Mouse (Mus musculus): ENCODE measurements around the gene Jpt1. TPM values are rescaled to one million over a fixed set of nuclear protein-coding genes. Genes with fewer than 3 reads are reported as not detected.
"Not testable (repeated sequence)": the region's sequence is repeated elsewhere in the genome, so short reads cannot be mapped to it uniquely, and the experiment has no call there.

Jpt1 gene
- polyA plus RNA-seq (2015; fragmentation: Nextera tagmentation; extraction: Ambion mirVana), result 472 and 482 TPM in 2 replicates

- peak within 1 kb of the TSS; percentile 90 for H3K4me3 ChIP-seq (replicated peaks)
- peak; percentile 95 for ATAC-seq (ENCODE audit: insufficient read depth, low FRiP score, low read depth)
- no peaks in the 10 kb centered on the region for H3K27me3 ChIP-seq (replicated peaks)
- peak within 1 kb of the TSS; percentile 89 for H3K27ac ChIP-seq
- H3K4me2 ChIP-seq, result peak within 1 kb of the TSS; percentile 76
- H3K36me3 ChIP-seq, result no peaks in the 10 kb centered on the region
- H3K9ac ChIP-seq, result peak within 1 kb of the TSS; percentile 92
- peaks cover 33% of the 10 kb centered on the region for H3K4me1 ChIP-seq
- under 1% methylated on average over 24 of the region's 24 CpGs for WGBS
- no peaks in the 10 kb centered on the region for H3K9me3 ChIP-seq
Measured at GRCm38 (mm10) chr11:115514238-115514663, at the start of gene Jpt1. Jpt1 (minus strand) TSS chr11:115514387.

GRCm38 (mm10) chr11:115563406-115563805 is 49.2 kb upstream of the Jpt1 start:
- 50% methylated on average over 4 of the region's 4 CpGs for WGBS
- no peaks in the 10 kb centered on the region for H3K27me3 ChIP-seq (replicated peaks)
- H3K4me1 ChIP-seq, result peaks cover 10% of the 10 kb centered on the region; the same call in 1 of the 2 replicates
- H3K9ac ChIP-seq, result no peak overlapping the region
- peaks cover 26% of the 10 kb centered on the region for H3K36me3 ChIP-seq
- peak overlapping the region; percentile 74 for H3K27ac ChIP-seq
- H3K4me2 ChIP-seq, result peak overlapping the region; percentile 70
- peak overlapping the region; percentile 86 for H3K4me3 ChIP-seq (replicated peaks)
- peak; percentile 52; the same call in 1 of the 2 replicates for ATAC-seq (ENCODE audit: insufficient read depth, low FRiP score, low read depth)
- no peaks in the 10 kb centered on the region for H3K9me3 ChIP-seq

GRCm38 (mm10) chr11:115555717-115556116 is 41.5 kb upstream of the Jpt1 start:
- no peaks in the 10 kb centered on the region for H3K27me3 ChIP-seq (replicated peaks)
- H3K27ac ChIP-seq, result no peak overlapping the region

GRCm38 (mm10) chr11:115552783-115553182 is 38.6 kb upstream of the Jpt1 start:
- 59% methylated on average over 4 of the region's 4 CpGs for WGBS
- H3K9ac ChIP-seq, result no peak overlapping the region

More at GRCm38 (mm10) chr11:115555717-115556116, 41.5 kb upstream of the Jpt1 start:
- Histone ChIP-seq H3K4me3 (replicated peaks) (no peak overlapping the region), H3K9me3 (no peaks in the 10 kb centered on the region), H3K9ac (no peak overlapping the region), H3K4me1 (no peaks in the 10 kb centered on the region), H3K36me3 (no peaks in the 10 kb centered on the region), H3K4me2 (no peak overlapping the region)
- no peak for ATAC-seq (ENCODE audit: insufficient read depth, low FRiP score, low read depth)
- WGBS, result 77% methylated on average over 17 of the region's 17 CpGs

GRCm38 (mm10) chr11:115543571-115543970 is 29.4 kb upstream of the Jpt1 start:
- 61% methylated on average over 4 of the region's 4 CpGs for WGBS
- ATAC-seq (ENCODE audit: insufficient read depth, low FRiP score, low read depth), result no peak
- H3K9me3 ChIP-seq, result no peaks in the 10 kb centered on the region
- no peak overlapping the region for H3K27ac ChIP-seq
- H3K4me2 ChIP-seq, result no peak overlapping the region
- no peaks in the 10 kb centered on the region for H3K36me3 ChIP-seq
- no peaks in the 10 kb centered on the region for H3K4me1 ChIP-seq
- no peak overlapping the region for H3K4me3 ChIP-seq (replicated peaks)
- no peak overlapping the region for H3K9ac ChIP-seq
- H3K27me3 ChIP-seq (replicated peaks), result no peaks in the 10 kb centered on the region

More at GRCm38 (mm10) chr11:115552783-115553182, 38.6 kb upstream of the Jpt1 start:
- H3K4me3 ChIP-seq (replicated peaks), result no peak overlapping the region
- no peaks in the 10 kb centered on the region for H3K36me3 ChIP-seq
- H3K27ac ChIP-seq, result no peak overlapping the region
- H3K27me3 ChIP-seq (replicated peaks), result no peaks in the 10 kb centered on the region
- no peak overlapping the region for H3K4me2 ChIP-seq
- no peaks in the 10 kb centered on the region for H3K4me1 ChIP-seq
- no peaks in the 10 kb centered on the region for H3K9me3 ChIP-seq
- ATAC-seq (ENCODE audit: insufficient read depth, low FRiP score, low read depth), result no peak

- WGBS, result 62% methylated on average over 2 of the region's 2 CpGs
- Histone ChIP-seq H3K4me3 (replicated peaks) (no peak overlapping the region), H3K27ac (no peak overlapping the region), H3K27me3 (replicated peaks) (no peaks in the 10 kb centered on the region), H3K4me1 (peaks cover 7% of the 10 kb centered on the region; the same call in 1 of the 2 replicates), H3K36me3 (peaks cover 4% of the 10 kb centered on the region; the same call in 1 of the 2 replicates), H3K9ac (no peak overlapping the region), H3K4me2 (no peak overlapping the region), H3K9me3 (no peaks in the 10 kb centered on the region)
- ATAC-seq (ENCODE audit: insufficient read depth, low FRiP score, low read depth), result no peak
Measured at GRCm38 (mm10) chr11:115538045-115538444, 23.9 kb upstream of the Jpt1 start.

- Histone ChIP-seq H3K27me3 (replicated peaks) (no peaks in the 10 kb centered on the region), H3K36me3 (peaks cover 13% of the 10 kb centered on the region; the same call in 1 of the 2 replicates), H3K4me1 (peaks cover 7% of the 10 kb centered on the region; the same call in 1 of the 2 replicates), H3K9ac (no peak overlapping the region), H3K9me3 (no peaks in the 10 kb centered on the region), H3K4me3 (replicated peaks) (peak overlapping the region; percentile 93), H3K4me2 (peak overlapping the region; percentile 60), H3K27ac (peak overlapping the region; percentile 100)
- WGBS, result 79% methylated on average over 10 of the region's 10 CpGs
- ATAC-seq (ENCODE audit: insufficient read depth, low FRiP score, low read depth), result no peak
Measured at GRCm38 (mm10) chr11:115536856-115537568, 22.8 kb upstream of the Jpt1 start.

GRCm38 (mm10) chr11:115536038-115536681 is 22.0 kb upstream of the Jpt1 start, which contains the start of gene Sumo2:
Sumo2 (minus strand) TSS chr11:115536276.
- under 1% methylated on average over 53 of the region's 70 CpGs for WGBS

GRCm38 (mm10) chr11:115535401-115536037 is 21.3 kb upstream of the Jpt1 start:
- peak; percentile 80 for ATAC-seq (ENCODE audit: insufficient read depth, low FRiP score, low read depth)
- under 1% methylated on average over 60 of the region's 84 CpGs for WGBS

More at GRCm38 (mm10) chr11:115536038-115536681, 22.0 kb upstream of the Jpt1 start, which contains the start of gene Sumo2:
- H3K4me3 ChIP-seq (replicated peaks), result peak within 1 kb of the TSS; percentile 93
- peak; percentile 89 for ATAC-seq (ENCODE audit: insufficient read depth, low FRiP score, low read depth)
- no peaks in the 10 kb centered on the region for H3K27me3 ChIP-seq (replicated peaks)
- H3K27ac ChIP-seq, result peak within 1 kb of the TSS; percentile 100
- H3K4me2 ChIP-seq, result peak within 1 kb of the TSS; percentile 60
- H3K36me3 ChIP-seq, result peaks cover 13% of the 10 kb centered on the region; the same call in 1 of the 2 replicates
- H3K4me1 ChIP-seq, result peaks cover 7% of the 10 kb centered on the region; the same call in 1 of the 2 replicates
- H3K9ac ChIP-seq, result peak within 1 kb of the TSS; percentile 99
- H3K9me3 ChIP-seq, result no peaks in the 10 kb centered on the region

GRCm38 (mm10) chr11:115534759-115535371 is 20.7 kb upstream of the Jpt1 start:
- Histone ChIP-seq H3K27me3 (replicated peaks) (no peaks in the 10 kb centered on the region), H3K4me3 (replicated peaks) (peak overlapping the region; percentile 93), H3K9me3 (no peaks in the 10 kb centered on the region), H3K27ac (peak overlapping the region; percentile 100), H3K4me2 (peak overlapping the region; percentile 49), H3K36me3 (peaks cover 16% of the 10 kb centered on the region; the same call in 1 of the 2 replicates), H3K4me1 (peaks cover 7% of the 10 kb centered on the region; the same call in 1 of the 2 replicates), H3K9ac (peak overlapping the region; percentile 99)
- ATAC-seq (ENCODE audit: insufficient read depth, low FRiP score, low read depth), result no peak
- 3% methylated on average over 11 of the region's 11 CpGs for WGBS

More at GRCm38 (mm10) chr11:115535401-115536037, 21.3 kb upstream of the Jpt1 start:
- Histone ChIP-seq H3K36me3 (peaks cover 13% of the 10 kb centered on the region; the same call in 1 of the 2 replicates), H3K27ac (peak overlapping the region; percentile 100), H3K9ac (peak overlapping the region; percentile 99), H3K4me3 (replicated peaks) (peak overlapping the region; percentile 93), H3K27me3 (replicated peaks) (no peaks in the 10 kb centered on the region), H3K4me2 (peak overlapping the region; percentile 49), H3K9me3 (no peaks in the 10 kb centered on the region), H3K4me1 (peaks cover 7% of the 10 kb centered on the region; the same call in 1 of the 2 replicates)

GRCm38 (mm10) chr11:115526446-115526845 is 12.3 kb upstream of the Jpt1 start:
- not testable (repeated sequence) for ATAC-seq (ENCODE audit: insufficient read depth, low FRiP score, low read depth); H3K27ac ChIP-seq; H3K4me3 ChIP-seq (replicated peaks); H3K4me2 ChIP-seq; H3K4me1 ChIP-seq; H3K9me3 ChIP-seq; H3K9ac ChIP-seq; H3K27me3 ChIP-seq (replicated peaks)
- peaks cover 47% of the 10 kb centered on the region for H3K36me3 ChIP-seq
- WGBS, result 78% methylated on average over 3 of the region's 3 CpGs
